ENCODE assay signal across 10 mouse cellular contexts in genomic region chr5:135725991-135726390, GRCm38 (mm10). TPM values are rescaled to one million over a fixed set of nuclear protein-coding genes. Genes with fewer than 3 reads are reported as not detected.
DNase-seq lines count a peak whose midpoint lies in the region; ATAC-seq lines count a peak whose summit lies in the region.
"Had no signal": no experiment of that assay in that cellular context is flagged by ENCODE, and none has a peak within 500 bp of the region (broad histone marks: within the 10 kb centered on the region; RNA-seq: fewer than 3 reads in every experiment).

No protein-coding gene starts in this region.

- H3K9ac ChIP-seq in heart, embryonic 16.5 days (ENCODE audit: low read length): peak overlapping the region; percentile 12; the same call in 1 of the 2 replicates
- H3K9ac ChIP-seq in embryonic facial prominence, embryonic 15.5 days: no peak overlapping the region
- peak overlapping the region; percentile 46 for H3K9ac ChIP-seq in intestine, embryonic 15.5 days
- H3K9ac ChIP-seq in neural tube, embryonic 12.5 days: peak overlapping the region; percentile 54

- no peaks in the 10 kb centered on the region for H3K27me3 ChIP-seq in heart, embryonic 16.5 days (ENCODE audit: control insufficient read depth, insufficient read depth, low read length)
- no peaks in the 10 kb centered on the region for H3K27me3 ChIP-seq in embryonic facial prominence, embryonic 15.5 days
- no peaks in the 10 kb centered on the region for H3K27me3 ChIP-seq in intestine, embryonic 15.5 days (replicated peaks)
- no peaks in the 10 kb centered on the region for H3K27me3 ChIP-seq in neural tube, embryonic 12.5 days (replicated peaks)

- H3K4me1 ChIP-seq in heart, embryonic 16.5 days (ENCODE audit: control insufficient read depth, insufficient read depth, low read length): peaks cover 47% of the 10 kb centered on the region
- H3K4me1 ChIP-seq in embryonic facial prominence, embryonic 15.5 days: peaks cover 43% of the 10 kb centered on the region
- peaks cover 34% of the 10 kb centered on the region for H3K4me1 ChIP-seq in intestine, embryonic 15.5 days (replicated peaks)
- H3K4me1 ChIP-seq in neural tube, embryonic 12.5 days: peaks cover 43% of the 10 kb centered on the region

- peak overlapping the region; percentile 12 for H3K4me2 ChIP-seq in heart, embryonic 16.5 days (ENCODE audit: low read depth, low read length)
- H3K4me2 ChIP-seq in embryonic facial prominence, embryonic 15.5 days (replicated peaks): peak overlapping the region; percentile 36
- H3K4me2 ChIP-seq in intestine, embryonic 15.5 days (replicated peaks): peak overlapping the region; percentile 51
- H3K4me2 ChIP-seq in neural tube, embryonic 12.5 days (replicated peaks): peak overlapping the region; percentile 60

- 55% methylated on average over 6 of the region's 6 CpGs for WGBS in heart, embryonic 16.5 days
- WGBS in embryonic facial prominence, embryonic 15.5 days: 34% methylated on average over 6 of the region's 6 CpGs
- 42% methylated on average over 6 of the region's 6 CpGs for WGBS in intestine, embryonic 15.5 days
- 23% methylated on average over 6 of the region's 6 CpGs for WGBS in neural tube, embryonic 12.5 days

- peak overlapping the region; percentile 70; the same call in 1 of the 2 replicates for H3K27ac ChIP-seq in heart, embryonic 16.5 days (ENCODE audit: low read length)
- H3K27ac ChIP-seq in embryonic facial prominence, embryonic 15.5 days (replicated peaks): peak overlapping the region; percentile 71
- H3K27ac ChIP-seq in intestine, embryonic 15.5 days: peak overlapping the region; percentile 69
- H3K27ac ChIP-seq in neural tube, embryonic 12.5 days: peak overlapping the region; percentile 91

- no peak overlapping the region for H3K4me3 ChIP-seq in heart, embryonic 16.5 days (ENCODE audit: low read length)
- H3K4me3 ChIP-seq in embryonic facial prominence, embryonic 15.5 days (replicated peaks): peak overlapping the region; percentile 12
- H3K4me3 ChIP-seq in intestine, embryonic 15.5 days (replicated peaks): peak overlapping the region; percentile 19; the same call in 1 of the 2 replicates
- peak overlapping the region; percentile 28 for H3K4me3 ChIP-seq in neural tube, embryonic 12.5 days

- peaks cover 18% of the 10 kb centered on the region for H3K36me3 ChIP-seq in heart, embryonic 16.5 days (ENCODE audit: control insufficient read depth, insufficient read depth)
- H3K36me3 ChIP-seq in embryonic facial prominence, embryonic 15.5 days: peaks cover 19% of the 10 kb centered on the region
- H3K36me3 ChIP-seq in intestine, embryonic 15.5 days: peaks cover 14% of the 10 kb centered on the region
- H3K36me3 ChIP-seq in neural tube, embryonic 12.5 days: peaks cover 29% of the 10 kb centered on the region

- intact Hi-C loops in heart, postnatal 14 days (cut with DNase I): loop anchor here (2.0 kb wide), 1 partner anchor 37 kb away; no protein-coding TSS in a partner anchor

- ATAC-seq in heart, embryonic 16.5 days (replicated peaks; ENCODE audit: extremely low read depth, insufficient read depth, low FRiP score): no peak
- ATAC-seq in embryonic facial prominence, embryonic 15.5 days (ENCODE audit: insufficient number of reproducible peaks, low FRiP score, low TSS enrichment, low read depth): no peak
- ATAC-seq in intestine, embryonic 15.5 days: no peak
- ATAC-seq in neural tube, embryonic 12.5 days (ENCODE audit: low FRiP score, low read depth): no peak; the same call in 1 of the 2 replicates
- ATAC-seq: activated CD4-positive, CD25-positive, alpha-beta regulatory T cell, adult 4 months had no signal

- no peaks in the 10 kb centered on the region for H3K9me3 ChIP-seq in heart, embryonic 16.5 days (replicated peaks; ENCODE audit: control insufficient read depth, low read length)
- no peaks in the 10 kb centered on the region for H3K9me3 ChIP-seq in embryonic facial prominence, embryonic 15.5 days (replicated peaks)
- no peaks in the 10 kb centered on the region for H3K9me3 ChIP-seq in intestine, embryonic 15.5 days
- H3K9me3 ChIP-seq in neural tube, embryonic 12.5 days: no peaks in the 10 kb centered on the region

- no peak for DNase-seq in heart, postnatal 14 days
- DNase-seq in thymus, postnatal 36 days: no peak
- DNase-seq in layer of hippocampus, postnatal 25 days (ENCODE audit: extremely low spot score in 1 of 2, low spot score in 1 of 2): no peak
- no peak for DNase-seq in adrenal gland, adult 8-10 months
- DNase-seq: cerebellum, postnatal 36 days had no signal

RNA-seq across cellular contexts. Expression of gene Tmem120a, which starts 18.3 kb away (rescaled TPM):
- 36.3 and 37.4 TPM in 2 replicates for polyA plus RNA-seq in heart, embryonic 16.5 days (2015; fragmentation: Nextera tagmentation; extraction: Ambion mirVana)
- 10 to 100 TPM in 1 of 2 experiments, 1 to 10 TPM in 1; 10.0 to 10.3 TPM for total RNA-seq in heart, postnatal 14 days (2021)
- polyA plus RNA-seq in embryonic facial prominence, embryonic 15.5 days (2015; fragmentation: Nextera tagmentation; extraction: Ambion mirVana): 38.7 and 42.7 TPM in 2 replicates
- polyA plus RNA-seq in intestine, embryonic 15.5 days (2015; fragmentation: Nextera tagmentation; extraction: Ambion mirVana): 44.8 and 52.8 TPM in 2 replicates
- 73.5 and 74.7 TPM in 2 replicates for polyA plus RNA-seq in neural tube, embryonic 12.5 days (2016; fragmentation: Nextera tagmentation; extraction: Ambion mirVana)
- total RNA-seq in layer of hippocampus, postnatal 25 days (2021): 10 to 100 TPM; 16.3 to 20.4 TPM
- total RNA-seq in adrenal gland, adult 8-10 months (2022): 10 to 100 TPM; 33.3 to 60.0 (median 44.2) TPM

RNA-seq across cellular contexts. Expression of gene Styxl1, which starts 52.2 kb away (rescaled TPM):
- polyA plus RNA-seq in heart, embryonic 16.5 days (2015; fragmentation: Nextera tagmentation; extraction: Ambion mirVana): 0.15 and 0.56 TPM in 2 replicates
- total RNA-seq in heart, postnatal 14 days (2021): under 1 TPM in 1 of 2 experiments, not detected in 1; 0.34 TPM
- 1.9 and 3.1 TPM in 2 replicates for polyA plus RNA-seq in embryonic facial prominence, embryonic 15.5 days (2015; fragmentation: Nextera tagmentation; extraction: Ambion mirVana)
- polyA plus RNA-seq in intestine, embryonic 15.5 days (2015; fragmentation: Nextera tagmentation; extraction: Ambion mirVana): 0.24 and 0.30 TPM in 2 replicates
- 0.30 TPM in 1 of 2 replicates, not detected in the other for polyA plus RNA-seq in neural tube, embryonic 12.5 days (2016; fragmentation: Nextera tagmentation; extraction: Ambion mirVana)
- total RNA-seq in layer of hippocampus, postnatal 25 days (2021): under 1 TPM in 1 of 2 experiments, not detected in 1; 0.40 TPM
- under 1 TPM in 3 of 4 experiments, not detected in 1; 0.38 to 0.77 (median 0.73) TPM for total RNA-seq in adrenal gland, adult 8-10 months (2022)

RNA-seq across cellular contexts. Expression of gene Mdh2, which starts 52.3 kb away (rescaled TPM):
- polyA plus RNA-seq in heart, embryonic 16.5 days (2015; fragmentation: Nextera tagmentation; extraction: Ambion mirVana): 1,315 and 1,333 TPM in 2 replicates
- 1,000 to 10,000 TPM; 1,831 to 1,920 TPM for total RNA-seq in heart, postnatal 14 days (2021)
- polyA plus RNA-seq in embryonic facial prominence, embryonic 15.5 days (2015; fragmentation: Nextera tagmentation; extraction: Ambion mirVana): 475 and 482 TPM in 2 replicates
- polyA plus RNA-seq in intestine, embryonic 15.5 days (2015; fragmentation: Nextera tagmentation; extraction: Ambion mirVana): 688 and 736 TPM in 2 replicates
- polyA plus RNA-seq in neural tube, embryonic 12.5 days (2016; fragmentation: Nextera tagmentation; extraction: Ambion mirVana): 606 and 613 TPM in 2 replicates
- 100 to 1,000 TPM; 397 to 426 TPM for total RNA-seq in layer of hippocampus, postnatal 25 days (2021)
- total RNA-seq in adrenal gland, adult 8-10 months (2022): 100 to 1,000 TPM; 310 to 438 (median 388) TPM

RNA-seq across cellular contexts. Expression of gene Por, which starts 56.2 kb away (rescaled TPM):
- polyA plus RNA-seq in heart, embryonic 16.5 days (2015; fragmentation: Nextera tagmentation; extraction: Ambion mirVana): 52.6 and 56.7 TPM in 2 replicates
- total RNA-seq in heart, postnatal 14 days (2021): 10 to 100 TPM; 56.2 to 57.7 TPM
- 87.2 and 99.7 TPM in 2 replicates for polyA plus RNA-seq in embryonic facial prominence, embryonic 15.5 days (2015; fragmentation: Nextera tagmentation; extraction: Ambion mirVana)
- polyA plus RNA-seq in intestine, embryonic 15.5 days (2015; fragmentation: Nextera tagmentation; extraction: Ambion mirVana): 86.0 TPM in 2 replicates
- 112 and 113 TPM in 2 replicates for polyA plus RNA-seq in neural tube, embryonic 12.5 days (2016; fragmentation: Nextera tagmentation; extraction: Ambion mirVana)
- 100 to 1,000 TPM in 1 of 2 experiments, 10 to 100 TPM in 1; 100.0 to 102 TPM for total RNA-seq in layer of hippocampus, postnatal 25 days (2021)
- 100 to 1,000 TPM; 229 to 400 (median 271) TPM for total RNA-seq in adrenal gland, adult 8-10 months (2022)
